Mouse (Mus musculus): ENCODE data around the gene Olfr488. TPM values are rescaled to one million over a fixed set of nuclear protein-coding genes. Genes with fewer than 3 reads are reported as not detected.
"Not testable (repeated sequence)": the region's sequence is repeated elsewhere in the genome, so short reads cannot be mapped to it uniquely, and the experiment has no call there.

Olfr488 gene
- not detected for total RNA-seq (2021)
- long read RNA-seq, experiment 1: 0 reads
- long read RNA-seq, experiment 2: 0 reads

DNA sequence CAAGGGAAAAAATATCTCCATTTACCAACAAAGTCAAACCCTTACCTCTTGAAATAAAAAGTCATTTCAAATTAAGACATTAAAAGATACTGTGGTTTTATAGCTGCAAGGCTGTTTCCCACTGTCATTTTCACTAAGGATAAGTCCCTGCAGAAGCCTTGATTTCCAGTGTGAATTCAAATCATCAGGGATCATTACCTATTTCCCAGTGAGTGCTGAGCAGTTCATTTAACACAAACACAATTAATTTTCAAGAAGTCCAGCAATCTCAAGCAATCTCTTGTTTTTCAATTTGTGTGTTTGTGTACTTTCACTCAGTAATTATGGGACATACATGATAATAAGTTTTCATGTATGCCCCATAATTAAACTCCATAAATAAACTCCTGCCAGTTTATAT lies at the start of gene Olfr488:
Gene Olfr488 (minus strand): TSS at position 101 of the 400 bp plus-strand sequence.
- DNase-seq (ENCODE audit: extremely low spot score in 1 of 2, low spot score in 2 of 2): no peak
- intact Hi-C loops (cut with DNase I): no loop called here
- TF ChIP-seq CTCF (IDR thresholded peaks at IDR 0.05): no peak
- H3K27ac ChIP-seq: no peak within 1 kb of the TSS
- no peak within 1 kb of the TSS for H3K4me3 ChIP-seq

DNA sequence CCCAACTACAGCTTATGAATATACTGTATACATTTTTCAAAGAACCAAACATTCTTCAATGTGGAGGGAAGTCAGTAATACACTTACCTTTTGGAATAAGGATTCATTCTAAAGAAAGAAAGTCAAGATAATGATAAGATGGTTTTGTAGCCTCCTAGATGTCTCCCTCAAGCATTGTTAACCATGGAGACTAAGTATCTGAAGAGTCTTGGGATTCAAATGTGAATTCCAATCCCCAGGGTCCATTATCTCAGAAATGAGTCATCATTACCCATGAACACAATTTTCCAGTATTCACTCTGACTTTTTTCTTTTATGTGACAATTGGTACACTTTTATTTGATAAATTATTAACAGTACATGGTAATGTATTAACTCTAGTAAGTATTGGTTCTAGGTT lies 30.7 kb upstream of the Olfr488 start, which contains the start of gene Olfr490:
Gene Olfr490 (minus strand): TSS at position 101 of the 400 bp plus-strand sequence.
- DNase-seq (ENCODE audit: extremely low spot score in 1 of 2, low spot score in 2 of 2): no peak
- intact Hi-C loops (cut with DNase I): no loop called here
- no peak for TF ChIP-seq CTCF (IDR thresholded peaks at IDR 0.05)

DNA sequence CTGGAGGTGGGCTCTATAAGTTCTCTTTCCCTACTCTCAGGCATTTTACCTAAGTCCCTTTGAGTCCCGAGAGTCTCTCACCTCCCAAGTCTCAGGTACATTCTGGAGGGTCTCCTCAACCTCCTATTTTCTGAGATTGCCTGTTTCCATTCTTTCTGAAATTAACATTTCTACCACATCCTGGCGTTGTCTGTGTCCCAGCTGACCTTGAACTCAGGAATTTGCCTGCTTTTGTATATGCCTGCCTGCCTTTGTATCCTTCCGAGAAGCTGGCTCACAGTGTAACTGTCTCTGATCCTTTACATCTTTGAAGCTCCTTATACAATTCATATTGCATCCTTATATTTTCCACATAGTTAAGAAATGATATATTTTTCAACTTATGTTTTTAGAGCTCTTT lies 24.6 kb downstream of the Olfr488 start:
- no peak for DNase-seq (ENCODE audit: extremely low spot score in 1 of 2, low spot score in 2 of 2)
- no peak for TF ChIP-seq CTCF (IDR thresholded peaks at IDR 0.05)
- Histone ChIP-seq H3K27ac (no peak overlapping the region), H3K4me3 (no peak overlapping the region)
- intact Hi-C loops (cut with DNase I): no loop called here

More for the DNA sequence above, 30.7 kb upstream of the Olfr488 start, which contains the start of gene Olfr490:
- H3K4me3 ChIP-seq: no peak within 1 kb of the TSS
- no peak within 1 kb of the TSS for H3K27ac ChIP-seq

DNA sequence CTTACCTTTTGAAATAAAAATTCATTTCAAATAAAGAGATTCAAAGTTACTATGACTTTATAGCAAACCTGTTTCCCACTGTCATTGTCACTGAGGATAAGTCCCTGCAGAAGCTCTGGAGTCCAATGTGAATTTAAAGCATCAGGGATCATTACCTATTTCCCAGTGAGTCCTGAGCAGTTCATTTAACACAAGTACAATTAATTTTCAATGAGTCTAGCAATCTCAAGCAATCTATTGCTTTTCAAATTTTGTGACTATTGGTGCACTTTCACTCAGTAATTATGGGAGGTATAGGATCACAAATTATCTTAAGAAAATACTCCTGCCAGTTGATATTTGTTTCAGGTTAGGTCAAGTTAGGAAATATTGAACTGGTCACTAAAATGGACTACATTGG lies 43.6 kb downstream of the Olfr488 start, which contains the start of gene Olfr487:
Gene Olfr487 (minus strand): TSS at position 101 of the 400 bp plus-strand sequence.
- H3K4me3 ChIP-seq; H3K27ac ChIP-seq; intact Hi-C loops (cut with DNase I); DNase-seq (ENCODE audit: extremely low spot score in 1 of 2, low spot score in 2 of 2): not testable (repeated sequence)

Other genes starting within 250 kb of the Olfr488 start
- not detected for gene Olfr478, start 224.4 kb downstream of the Olfr488 start, total RNA-seq (2021)
- not detected for gene Olfr479, start 207.7 kb downstream of the Olfr488 start, total RNA-seq (2021)
- gene Olfr480, start 191.0 kb downstream of the Olfr488 start, total RNA-seq (2021): not detected
- gene Olfr481, start 178.5 kb downstream of the Olfr488 start, total RNA-seq (2021): not detected
- gene Olfr482, start 160.8 kb downstream of the Olfr488 start, total RNA-seq (2021): 1 to 10 TPM; 2.1 to 2.2 TPM
- not detected for gene Olfr483, start 157.5 kb downstream of the Olfr488 start, total RNA-seq (2021)
- not detected for gene Olfr484, start 130.9 kb downstream of the Olfr488 start, total RNA-seq (2021)
- gene Olfr485, start 98.5 kb downstream of the Olfr488 start, total RNA-seq (2021): not detected
- gene Olfr486, start 85.6 kb downstream of the Olfr488 start, total RNA-seq (2021): not detected
- not detected for gene Olfr487, start 43.7 kb downstream of the Olfr488 start, total RNA-seq (2021)
- not detected for gene Olfr490, start 30.6 kb upstream of the Olfr488 start, total RNA-seq (2021)
- not detected for gene Olfr491, start 55.1 kb upstream of the Olfr488 start, total RNA-seq (2021)
- not detected for gene Olfr492, start 65.3 kb upstream of the Olfr488 start, total RNA-seq (2021)
- not detected for gene Olfr493, start 88.6 kb upstream of the Olfr488 start, total RNA-seq (2021)
- not detected for gene Olfr494, start 107.0 kb upstream of the Olfr488 start, total RNA-seq (2021)
- not detected for gene Olfr495, start 134.8 kb upstream of the Olfr488 start, total RNA-seq (2021)
- gene Olfr497, start 162.1 kb upstream of the Olfr488 start, total RNA-seq (2021): not detected
- not detected for gene Olfr498, start 207.0 kb upstream of the Olfr488 start, total RNA-seq (2021)